Mouse (Mus musculus) adrenal gland, adult 18-20 months (tissue): ENCODE results near the gene Gm3417. TPM values are rescaled to one million over a fixed set of nuclear protein-coding genes. Genes with fewer than 3 reads are reported as not detected.
"Not testable (repeated sequence)": the region's sequence is repeated elsewhere in the genome, so short reads cannot be mapped to it uniquely, and the experiment has no call there.

ENCODE experiments used
- DNase-seq, 2 experiments: peaks; one replicate each; pipeline ENCODE4 v3.0.0; 2021 to 2022; ENCODE audit warnings: low spot score in 2 of 2
- total RNA-seq, 2 experiments: library from RNA; stranded (reverse); gene quantifications; 1 replicate in 1 of 2; 2 replicates in 1 of 2; pipeline ENCODE4 v1.2.3; 2021

The Gm3417 gene
- total RNA-seq, 2 experiments from 2014 or later = not detected

DNA sequence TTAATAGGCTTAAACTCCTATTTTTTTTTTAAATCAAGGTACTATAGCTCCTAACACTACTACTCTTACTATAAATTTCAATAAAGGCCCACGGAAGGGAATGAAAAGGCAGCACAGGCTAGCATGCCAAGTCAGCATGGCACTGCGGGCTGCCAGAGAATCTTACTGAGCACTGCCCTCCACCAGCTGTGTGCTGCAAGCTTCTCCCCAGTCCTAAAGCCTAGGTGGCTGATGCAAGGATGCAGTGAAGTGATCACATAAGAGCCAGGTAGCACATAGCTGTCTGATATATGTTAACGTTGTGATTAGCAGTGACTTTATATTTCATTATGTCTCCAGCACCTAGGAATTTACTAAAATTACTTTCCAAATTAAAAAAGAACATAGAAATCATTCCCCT is 18.6 kb downstream of the Gm3417 start:
- DNase-seq = no peak

DNA sequence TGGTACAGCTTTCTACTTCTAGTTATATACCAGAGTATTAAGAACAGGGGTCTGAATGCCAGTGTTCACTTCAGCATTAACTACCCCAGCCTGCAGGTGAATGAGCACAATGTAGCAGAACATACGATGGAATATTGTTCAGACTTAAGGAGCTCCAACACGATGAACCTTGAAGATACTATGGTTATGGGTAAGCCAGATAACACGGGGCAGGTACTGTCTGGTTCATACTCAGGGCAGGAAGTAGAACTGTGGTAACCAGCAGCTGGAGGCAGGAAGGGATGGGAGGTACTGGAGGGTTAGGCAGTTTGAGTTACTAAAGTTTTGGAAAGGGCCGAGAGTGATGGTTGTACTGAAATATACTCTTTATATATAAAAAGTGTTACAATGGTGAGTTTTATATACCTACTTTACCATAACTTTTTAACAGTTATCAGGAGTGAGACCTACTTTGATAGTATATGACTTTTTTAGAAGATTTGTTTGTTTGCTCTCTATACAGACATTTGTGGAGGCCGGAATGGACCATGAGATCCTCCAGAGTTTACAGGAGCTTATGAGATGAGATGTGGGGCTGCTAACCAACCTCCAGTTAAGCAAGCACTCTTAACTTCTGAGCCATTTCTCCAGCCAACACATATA is 19.8 kb downstream of the Gm3417 start:
- DNase-seq = no peak

GRCm38 (mm10) chr17:14953452-14953851 is 25.1 kb downstream of the Gm3417 start:
- DNase-seq = no peak

GRCm38 (mm10) chr17:14949161-14949827 is 29.3 kb downstream of the Gm3417 start:
- no peak for DNase-seq

DNA sequence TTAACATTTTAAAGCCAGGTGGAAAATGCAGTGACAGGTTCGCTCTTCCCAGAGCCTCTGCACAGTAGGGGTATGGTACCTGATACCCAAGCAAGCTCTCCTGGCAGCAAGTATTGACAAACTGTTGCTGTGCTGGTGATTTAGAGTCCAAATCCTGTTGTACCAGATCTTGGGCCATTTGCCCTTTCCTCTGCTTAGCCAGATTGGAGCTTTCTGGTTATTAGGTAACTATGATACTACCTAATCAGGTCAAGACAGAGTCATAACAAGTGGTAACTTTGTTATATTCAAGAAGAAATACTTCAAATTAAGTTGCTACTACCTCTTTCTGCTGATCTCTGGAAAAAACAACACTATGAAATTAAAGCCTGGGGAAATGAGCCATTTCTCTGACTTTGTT is 34.0 kb downstream of the Gm3417 start:
- DNase-seq = no peak

DNA sequence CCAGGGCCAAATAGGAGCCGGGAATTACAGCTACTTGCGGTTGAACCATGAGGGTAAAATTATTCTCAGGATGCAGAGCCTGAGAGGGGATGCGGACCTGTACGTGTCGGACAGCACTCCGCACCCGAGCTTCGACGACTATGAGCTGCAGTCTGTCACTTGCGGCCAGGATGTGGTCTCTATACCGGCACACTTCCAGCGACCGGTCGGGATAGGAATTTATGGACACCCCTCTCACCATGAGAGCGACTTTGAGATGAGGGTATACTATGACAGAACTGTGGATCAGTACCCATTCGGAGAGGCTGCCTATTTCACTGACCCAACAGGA is 34.9 kb downstream of the Gm3417 start:
- DNase-seq = no peak

GRCm38 (mm10) chr17:14943009-14943728 is 35.4 kb downstream of the Gm3417 start, which contains the start of the genes Wdr27 and 1600012H06Rik:
Gene Wdr27, minus strand, starts transcription at chr17:14943158.
Gene 1600012H06Rik, plus strand, starts transcription at chr17:14943184.
- DNase-seq = peak; percentile 99

- not testable (repeated sequence) for DNase-seq
Observed at GRCm38 (mm10) chr17:14942181-14942580, 36.4 kb downstream of the Gm3417 start.

DNA sequence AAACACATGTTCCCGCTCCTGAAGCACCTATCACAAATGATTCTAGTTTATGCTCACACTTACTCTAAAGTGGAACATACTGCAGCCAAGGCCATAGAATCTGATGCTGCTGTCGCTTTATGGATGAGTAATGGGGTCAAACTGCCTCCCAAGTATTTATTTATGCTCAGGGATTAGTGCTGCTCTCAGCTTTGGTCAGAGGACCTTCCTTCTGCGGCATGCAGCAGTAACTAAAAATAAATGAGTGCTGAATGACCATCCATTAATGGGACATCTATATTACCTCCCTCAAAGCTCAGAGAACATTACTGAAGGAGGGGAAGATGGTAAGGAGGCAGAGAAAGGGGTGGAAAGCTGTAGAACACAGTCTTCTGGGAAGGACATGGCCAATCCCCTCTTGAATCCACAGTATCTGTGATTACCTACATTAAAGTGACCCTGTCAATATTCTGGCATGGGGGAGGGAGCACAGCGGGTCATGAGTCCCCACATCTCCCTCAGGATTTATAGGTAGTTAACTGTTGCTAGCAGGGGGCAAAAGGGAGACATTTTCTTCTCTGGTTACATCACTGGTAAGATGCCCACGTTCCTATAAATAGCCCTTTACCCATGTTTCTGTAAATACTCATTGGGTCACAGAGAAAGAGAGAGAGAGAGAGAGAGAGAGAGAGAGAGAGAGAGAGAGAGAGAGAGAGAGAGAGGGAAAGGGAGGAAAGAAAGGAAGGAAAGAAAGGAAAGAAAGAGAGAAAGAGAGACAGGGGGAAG is 42.6 kb downstream of the Gm3417 start:
- DNase-seq = no peak

GRCm38 (mm10) chr17:14935280-14935679 is 43.3 kb downstream of the Gm3417 start:
- not testable (repeated sequence) for DNase-seq

- no peak for DNase-seq
Observed at GRCm38 (mm10) chr17:14931469-14931868, 47.1 kb downstream of the Gm3417 start.

- no peak for DNase-seq
Observed at GRCm38 (mm10) chr17:14930697-14931096, 47.9 kb downstream of the Gm3417 start.

- no peak for DNase-seq
Observed at GRCm38 (mm10) chr17:14928631-14929030, 50.0 kb downstream of the Gm3417 start.

DNA sequence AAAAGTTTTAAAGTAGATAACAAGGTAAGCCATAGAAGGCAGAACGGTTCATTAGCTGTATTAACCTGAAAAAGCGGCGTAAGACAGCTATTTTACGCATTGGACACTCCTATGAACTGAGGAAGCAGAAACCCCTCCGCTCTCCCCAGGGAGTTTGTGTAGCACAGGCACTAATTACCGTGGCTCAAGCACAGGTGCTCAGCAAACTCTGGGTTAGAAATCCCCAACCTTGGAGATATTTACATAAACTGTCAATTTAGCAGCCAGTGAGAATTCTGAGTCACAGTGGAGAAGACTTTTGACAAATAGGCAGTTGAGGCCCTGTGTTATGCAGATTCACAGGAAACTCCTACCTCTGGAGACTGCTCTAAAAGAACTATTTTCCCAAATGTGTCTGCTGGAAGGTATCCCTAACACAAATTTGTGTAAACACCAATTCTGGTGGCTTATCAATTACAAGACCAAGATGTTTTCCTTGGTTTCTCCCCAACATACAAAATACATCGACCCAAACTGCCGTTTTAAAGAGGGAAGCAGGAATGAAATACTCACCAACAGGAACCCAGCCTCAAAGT is 50.9 kb downstream of the Gm3417 start:
- no peak for DNase-seq

DNA sequence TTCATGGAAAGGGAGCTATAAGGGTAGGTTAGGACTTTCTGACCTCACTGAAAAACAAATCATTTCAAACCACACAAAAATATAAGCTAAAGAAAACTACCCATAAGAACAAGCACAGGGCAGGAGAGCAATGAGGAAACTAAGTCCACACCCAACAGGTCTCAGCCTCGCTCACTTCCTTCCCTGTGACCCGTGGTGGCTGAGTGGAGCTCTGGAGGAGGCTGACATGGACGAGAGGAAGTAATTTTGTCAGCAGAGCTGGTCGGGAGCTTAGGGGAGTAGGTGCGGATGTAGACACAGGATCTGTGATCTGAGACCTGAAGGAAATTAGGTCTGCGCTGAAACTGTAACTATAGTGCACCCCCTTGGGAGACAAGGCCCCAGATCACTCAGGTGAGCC is 57.0 kb downstream of the Gm3417 start:
- DNase-seq = no peak

DNA sequence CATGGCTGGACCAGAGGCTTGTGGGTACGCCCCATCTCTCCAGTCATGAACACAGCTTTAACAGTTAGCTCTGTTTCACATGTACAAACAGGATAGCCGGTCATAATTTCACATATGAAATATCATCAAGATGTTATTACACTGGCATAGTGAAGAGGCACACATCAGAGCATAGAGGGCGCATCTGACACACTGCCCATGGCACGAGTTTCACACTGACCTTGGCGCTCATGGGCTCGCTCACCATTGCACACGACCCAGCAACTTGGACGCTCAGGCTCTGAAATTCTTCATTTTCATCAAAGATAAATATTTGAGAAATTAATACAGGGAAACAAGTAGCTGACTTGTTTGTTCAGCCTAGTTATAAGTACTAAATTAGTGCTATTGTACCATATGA is 60.7 kb downstream of the Gm3417 start:
- no peak for DNase-seq

DNA sequence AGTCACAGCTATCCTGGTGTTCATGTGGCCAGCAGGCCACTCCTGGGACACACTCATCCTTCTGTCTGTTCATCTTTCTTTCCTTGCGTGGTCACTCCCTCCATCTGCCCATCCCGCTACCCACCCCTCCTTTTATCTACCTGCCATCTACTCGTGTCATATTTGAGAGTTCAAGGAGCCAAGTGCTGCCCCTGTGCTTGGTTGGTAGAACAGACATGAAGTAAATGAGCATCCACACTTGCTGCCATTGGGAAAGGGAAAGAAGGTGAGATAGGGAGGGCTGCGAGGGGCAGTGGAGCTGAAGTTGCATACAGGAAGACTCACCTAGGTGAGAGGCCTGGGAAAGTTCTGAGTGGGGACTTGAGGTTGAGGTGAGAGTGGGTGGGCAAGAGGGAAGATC is 64.2 kb downstream of the Gm3417 start:
- DNase-seq = no peak
